Mouse (Mus musculus) erythroblast, embryonic 14.5 days (primary cell): ENCODE measurements at regions not wholly inside any gene's neighbourhood (a gene's known extent, or its start where the extent isn't known, plus 50 kb on each side); places are given as distances from the start of the nearest gene placed in this dataset.

Source experiments
- GATA1 ChIP-seq: IDR thresholded peaks from 2 replicates; pipeline ENCODE4 v1.6.1; 2012; ENCODE audit warnings: low read length, inconsistent platforms, mixed read lengths
- TAL1 ChIP-seq: IDR thresholded peaks from 3 replicates; pipeline ENCODE4 v1.6.1; 2012; ENCODE audit warnings: low read length, inconsistent platforms, mixed read lengths

DNA sequence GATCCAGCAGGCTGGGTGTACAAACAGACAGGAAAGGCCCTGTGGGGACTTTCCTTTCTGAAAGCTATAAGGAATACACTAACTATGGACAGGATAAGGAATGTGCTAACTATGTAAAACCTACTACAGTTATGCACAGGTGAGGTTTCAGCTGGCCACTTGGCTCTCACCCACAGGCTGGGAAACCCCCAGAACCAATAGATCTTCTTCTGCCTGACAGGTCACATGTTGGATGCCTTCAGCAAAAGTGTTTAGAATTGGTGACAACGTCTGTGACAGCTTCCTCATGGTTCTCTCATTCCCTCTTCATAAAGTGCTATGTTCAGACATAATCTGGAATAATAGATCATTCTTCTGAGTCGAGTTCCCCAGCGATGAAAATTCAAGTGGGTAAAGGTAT is 356.0 kb downstream of the Adgrl2 start:
- TF ChIP-seq GATA1: no peak
- TF ChIP-seq TAL1: no peak
